Mouse (Mus musculus): ENCODE results near the gene Tcf12.
A peak's percentile ranks its signal among the peaks of the same experiment; 100 is the strongest.

Gene Tcf12

DNA sequence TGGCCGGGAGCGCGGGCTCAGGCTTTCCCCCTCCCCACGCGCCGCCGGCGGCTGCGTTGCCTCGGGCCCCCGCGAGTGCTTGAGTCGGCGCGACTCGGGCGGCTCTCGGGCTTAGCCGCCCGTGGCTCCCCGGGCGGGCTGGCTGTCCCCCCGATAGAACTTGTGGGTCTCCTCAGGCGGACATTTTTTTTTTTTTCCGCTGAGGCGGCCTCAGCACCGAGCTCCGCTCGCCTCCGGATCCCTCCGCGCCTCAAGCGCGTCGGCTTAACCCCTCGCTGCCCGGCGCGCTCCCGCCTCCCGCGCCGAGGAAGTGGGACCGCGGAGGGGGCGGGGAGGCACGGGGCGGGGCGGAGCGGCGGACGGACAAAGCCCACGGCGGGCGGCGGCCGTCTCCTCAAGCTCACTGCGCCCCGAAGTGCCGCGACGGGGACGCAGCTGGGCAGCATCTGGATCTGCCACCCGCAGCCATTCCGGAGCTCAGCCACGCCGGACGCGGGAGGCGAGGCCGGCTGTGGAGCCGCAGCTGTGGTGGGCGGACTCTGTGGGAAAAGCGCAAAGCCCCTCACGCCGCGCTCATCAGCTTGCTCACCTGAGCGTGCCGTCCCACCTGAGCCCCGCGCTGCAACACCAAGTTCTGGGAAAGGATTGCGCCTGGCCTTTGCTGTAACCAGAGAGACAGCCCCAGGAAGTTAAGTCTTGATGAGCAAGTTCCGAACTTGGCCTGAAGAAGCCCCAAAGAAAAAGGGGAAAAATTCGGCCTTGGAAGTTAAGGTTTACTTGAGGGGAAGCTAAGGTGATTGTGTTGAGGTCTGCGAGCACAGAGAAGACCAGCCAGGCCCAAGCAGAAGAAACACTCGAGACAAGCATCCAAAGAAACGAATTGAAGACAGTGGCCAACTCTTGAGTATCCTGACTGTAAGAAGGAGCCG, at the start of gene Tcf12:
TSS of gene Tcf12 (minus strand) at position 250 of the 929 bp plus-strand sequence.
- peak; percentile 87 for DNase-seq (ENCODE audit: low spot score)

GRCm38 (mm10) chr9:72158392-72158791, 46.7 kb upstream of the Tcf12 start:
- no peak for DNase-seq (ENCODE audit: low spot score)

DNA sequence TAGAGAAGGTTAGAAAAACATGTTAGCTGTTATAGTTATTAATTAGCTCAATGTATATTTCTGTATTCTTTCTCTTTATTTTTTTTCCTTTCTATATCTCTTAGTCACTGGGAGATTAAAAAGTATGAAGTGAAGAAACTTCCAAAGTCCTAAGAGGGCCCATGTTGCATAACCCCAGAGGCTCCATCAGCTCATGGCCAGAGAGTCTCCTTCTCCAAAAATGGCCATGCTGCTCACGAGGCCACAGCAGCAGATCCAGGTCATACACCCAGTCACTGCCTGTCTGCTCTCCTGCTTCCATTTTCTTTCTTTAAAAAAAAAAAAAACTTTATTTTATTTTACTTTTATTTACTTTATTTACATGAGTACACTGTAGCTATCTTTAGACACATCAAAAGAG, 45.4 kb upstream of the Tcf12 start:
- no peak for DNase-seq (ENCODE audit: low spot score)

- no peak for DNase-seq (ENCODE audit: low spot score)
These were observed 43.8 kb upstream of the Tcf12 start for GRCm38 (mm10) chr9:72155250-72156138.

- no peak for DNase-seq (ENCODE audit: low spot score)
These were observed 32.5 kb upstream of the Tcf12 start for GRCm38 (mm10) chr9:72144148-72144547.

GRCm38 (mm10) chr9:72137899-72138298, 26.2 kb upstream of the Tcf12 start:
- no peak for DNase-seq (ENCODE audit: low spot score)

DNA sequence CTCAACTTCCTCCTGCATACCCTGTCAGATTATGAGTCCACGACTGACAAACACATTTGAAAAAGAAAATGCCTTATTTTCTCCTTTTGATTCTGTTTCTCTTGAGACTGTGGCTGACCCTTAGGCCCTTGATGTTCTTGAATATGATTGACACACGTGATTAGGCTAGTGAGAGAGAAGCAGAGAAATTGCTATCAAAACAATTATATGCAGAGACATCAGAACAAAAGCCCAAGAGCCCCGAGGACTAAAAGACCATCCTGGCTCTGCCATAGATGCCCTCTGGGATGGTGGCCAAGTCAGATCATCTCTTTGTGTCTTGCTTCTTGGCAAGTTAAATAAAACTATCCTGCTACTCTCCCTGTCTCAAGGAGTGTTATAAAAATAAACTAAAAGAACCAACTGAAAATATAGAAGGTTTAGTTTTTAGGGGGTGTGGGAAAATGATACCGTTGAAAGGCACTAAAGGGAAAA, 22.1 kb upstream of the Tcf12 start:
- no peak for DNase-seq (ENCODE audit: low spot score)

GRCm38 (mm10) chr9:72133089-72133771, 21.6 kb upstream of the Tcf12 start:
- DNase-seq (ENCODE audit: low spot score): peak; percentile 88

DNA sequence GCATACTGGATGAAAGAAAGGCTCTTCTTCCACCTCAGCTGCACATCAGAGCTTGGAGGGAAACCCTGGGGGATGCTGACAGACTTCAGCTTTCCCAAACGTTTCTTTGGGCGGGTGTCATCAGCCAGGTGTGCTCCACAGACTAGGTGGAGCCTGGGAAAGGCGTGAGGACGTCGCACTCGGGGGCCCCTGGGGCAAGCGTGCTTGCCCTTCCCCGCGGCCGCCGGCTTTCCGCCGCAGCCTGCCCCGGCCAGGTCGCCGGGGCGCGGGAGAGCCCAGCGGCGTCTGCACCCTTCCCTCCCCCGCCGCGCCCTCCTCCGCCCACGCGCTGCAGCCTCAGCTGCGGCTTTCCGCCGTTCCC, 21.0 kb upstream of the Tcf12 start:
- DNase-seq (ENCODE audit: low spot score): no peak

GRCm38 (mm10) chr9:72129884-72130283, 18.2 kb upstream of the Tcf12 start:
- DNase-seq (ENCODE audit: low spot score): no peak

- DNase-seq (ENCODE audit: low spot score): no peak
These were observed 13.8 kb upstream of the Tcf12 start for GRCm38 (mm10) chr9:72125442-72125841.

GRCm38 (mm10) chr9:72118490-72118889, 6.8 kb upstream of the Tcf12 start:
- no peak for DNase-seq (ENCODE audit: low spot score)

DNA sequence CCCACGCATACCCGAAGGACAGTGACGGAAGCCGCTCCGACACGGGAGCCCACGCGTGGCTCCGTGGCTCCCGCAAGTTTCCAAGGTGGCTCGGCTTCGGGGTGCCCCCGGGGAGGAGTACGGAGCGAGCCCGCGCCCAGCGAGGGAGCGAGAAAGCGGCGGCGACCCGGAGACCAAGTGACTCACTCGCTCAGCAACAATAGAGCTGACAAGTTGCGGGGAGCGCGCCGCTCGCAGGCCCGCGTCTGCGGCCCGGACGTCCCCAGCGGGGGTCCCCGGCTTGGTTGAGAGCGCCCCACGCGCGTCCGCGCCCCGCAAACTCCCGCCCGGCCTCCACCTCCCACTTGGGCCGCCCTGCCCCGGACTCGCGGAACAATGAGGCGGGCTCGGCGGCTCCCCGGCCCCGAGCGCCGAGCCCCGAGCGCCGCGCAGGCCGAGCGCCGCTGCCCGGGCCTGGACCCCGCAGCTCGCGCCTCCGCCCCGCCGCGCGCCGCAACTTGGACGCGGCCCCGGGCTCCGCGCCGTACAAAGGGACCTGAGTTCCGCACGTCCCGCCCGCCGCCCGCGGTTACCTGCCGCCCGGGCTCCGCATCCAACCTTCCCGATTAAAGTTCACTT, 558 bp downstream of the Tcf12 start:
- DNase-seq (ENCODE audit: low spot score): peak; percentile 67

DNA sequence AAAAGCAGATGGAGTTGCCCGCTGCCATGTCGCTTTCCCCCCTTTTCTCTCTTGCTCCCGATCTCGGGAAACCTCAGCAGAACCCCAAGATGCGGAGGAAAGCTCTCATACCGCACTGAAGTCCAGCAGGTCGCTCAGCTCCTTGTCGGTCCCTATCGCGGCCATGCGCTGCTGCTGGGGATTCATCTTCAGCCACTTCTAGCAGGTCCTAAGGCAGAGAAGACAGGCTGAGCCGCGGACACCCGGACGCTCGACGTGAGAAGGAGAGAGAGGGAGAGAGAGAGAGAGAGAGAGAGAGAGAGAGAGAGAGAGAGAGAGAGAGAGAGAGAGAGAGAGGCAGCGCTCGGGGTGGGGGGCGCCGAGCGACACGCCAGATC, 1.1 kb downstream of the Tcf12 start:
- peak; percentile 47 for DNase-seq (ENCODE audit: low spot score)

GRCm38 (mm10) chr9:72103471-72103870, 8.2 kb downstream of the Tcf12 start:
- DNase-seq (ENCODE audit: low spot score): no peak

DNA sequence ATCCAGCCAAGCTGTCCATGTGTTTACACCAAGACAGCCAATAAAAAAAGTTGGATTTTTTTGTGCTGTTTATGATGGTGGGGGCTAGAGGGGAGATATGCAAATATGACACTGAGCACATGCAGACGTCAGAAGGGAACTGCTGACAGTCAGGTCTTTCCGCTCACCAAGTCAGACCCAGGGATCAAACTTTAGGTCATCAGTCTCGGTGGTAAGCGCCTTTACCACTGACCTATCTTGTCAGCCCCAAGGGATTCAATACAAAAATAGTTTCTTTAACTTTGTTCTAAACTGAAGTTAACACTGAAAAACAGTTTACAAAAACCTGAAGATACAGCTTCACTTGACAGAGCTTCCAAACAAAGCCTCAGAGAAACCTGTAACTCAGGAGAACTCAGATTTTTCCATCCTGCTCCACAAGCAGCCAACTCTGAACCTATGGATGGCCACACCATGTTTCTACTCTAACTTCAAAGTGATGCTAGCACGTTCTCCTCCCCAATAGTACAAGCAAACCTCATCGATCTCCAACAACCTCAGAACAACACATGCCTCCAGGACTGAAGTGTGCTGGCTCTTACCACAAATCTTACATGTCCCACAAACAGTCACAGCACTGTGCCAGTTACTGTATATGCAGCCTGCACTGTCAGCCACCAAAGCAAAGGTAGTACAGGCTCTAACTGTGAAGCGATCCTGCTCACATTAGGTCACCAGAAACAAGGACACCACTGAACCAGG, 11.6 kb downstream of the Tcf12 start:
- DNase-seq (ENCODE audit: low spot score): no peak

- DNase-seq (ENCODE audit: low spot score): no peak
These were observed 13.6 kb downstream of the Tcf12 start for GRCm38 (mm10) chr9:72098056-72098455.

DNA sequence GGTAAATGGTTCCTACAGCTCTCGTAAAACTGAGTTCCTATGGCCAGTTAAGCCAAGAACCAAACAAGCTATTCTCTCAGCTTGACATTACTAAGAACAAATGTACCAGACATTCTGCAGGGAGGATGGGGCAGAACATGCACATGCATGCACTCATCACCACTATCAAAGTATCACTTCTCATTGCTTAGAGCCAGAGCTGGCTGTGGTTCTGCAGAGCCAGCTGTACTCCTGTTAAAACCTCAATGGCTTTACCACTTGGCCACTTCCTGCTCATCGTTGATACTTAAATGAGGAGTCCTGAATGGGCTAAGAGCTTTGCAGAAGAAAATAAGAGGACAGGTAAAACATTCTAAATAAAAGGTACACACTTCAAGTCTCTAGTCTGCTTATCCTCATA, 14.6 kb downstream of the Tcf12 start:
- no peak for DNase-seq (ENCODE audit: low spot score)

DNA sequence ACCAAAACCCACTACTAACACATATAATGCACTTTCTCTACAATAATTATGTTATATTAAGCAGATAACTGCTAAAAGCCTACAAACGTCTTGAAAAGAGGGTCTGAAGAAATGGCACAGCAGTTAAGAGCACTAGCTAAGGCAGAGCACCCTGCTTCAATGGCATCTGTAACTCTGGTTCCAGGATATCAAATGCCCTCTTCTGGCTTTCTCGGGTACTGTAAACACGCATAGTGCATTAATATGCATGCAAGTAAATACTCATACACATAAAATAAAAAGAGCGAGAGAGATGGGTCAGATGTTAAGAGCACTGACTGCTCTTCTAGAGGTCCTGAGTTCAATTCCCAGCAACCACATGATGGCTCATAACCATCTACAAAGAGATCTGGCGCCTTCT, 17.0 kb downstream of the Tcf12 start:
- DNase-seq (ENCODE audit: low spot score): no peak

DNA sequence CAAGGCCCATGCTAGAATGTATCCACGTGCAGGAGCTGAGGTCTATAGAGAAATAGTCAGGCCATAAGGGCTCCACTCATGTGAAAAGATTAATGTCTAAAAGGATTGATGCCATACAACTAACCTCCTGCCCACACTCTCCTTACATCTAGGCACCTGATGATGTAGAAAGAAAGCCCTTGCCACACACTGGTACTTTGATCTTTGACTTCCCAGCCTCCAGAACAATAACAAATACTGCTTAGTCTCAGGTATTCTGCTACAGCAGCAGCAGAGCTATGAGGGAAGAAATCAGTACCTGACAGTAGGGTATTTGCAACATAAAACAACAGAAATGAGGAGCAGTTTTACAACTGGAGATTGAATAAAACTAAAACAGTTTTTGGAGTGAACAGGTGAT, 19.5 kb downstream of the Tcf12 start:
- no peak for DNase-seq (ENCODE audit: low spot score)
